Mouse (Mus musculus): ENCODE measurements around the gene Rhoh.

Gene Rhoh

GRCm38 (mm10) chr5:65930171-65930570 lies 69.2 kb downstream of the Rhoh start:
- no peak for DNase-seq (ENCODE audit: low spot score)

- DNase-seq (ENCODE audit: low spot score) = no peak
Observed at GRCm38 (mm10) chr5:65933258-65933657, 72.2 kb downstream of the Rhoh start.

- no peak for DNase-seq (ENCODE audit: low spot score)
Observed at GRCm38 (mm10) chr5:65933764-65934163, 72.8 kb downstream of the Rhoh start.

- DNase-seq (ENCODE audit: low spot score) = no peak
Observed at GRCm38 (mm10) chr5:65934783-65935182, 73.8 kb downstream of the Rhoh start, which contains the start of gene Chrna9. Chrna9 (plus strand) TSS chr5:65934921.

- no peak for DNase-seq (ENCODE audit: low spot score)
Observed at GRCm38 (mm10) chr5:65937011-65937726, 76.2 kb downstream of the Rhoh start.

GRCm38 (mm10) chr5:65937998-65938715 lies 77.1 kb downstream of the Rhoh start:
- peak; percentile 78 for DNase-seq (ENCODE audit: low spot score)

- no peak for DNase-seq (ENCODE audit: low spot score)
Observed at GRCm38 (mm10) chr5:65941145-65941544, 80.1 kb downstream of the Rhoh start.
